Mouse (Mus musculus): ENCODE data around the gene Borcs6. TPM values are rescaled to one million over a fixed set of nuclear protein-coding genes. Genes with fewer than 3 reads are reported as not detected.

Borcs6 gene
- total and polyA plus RNA-seq, 2 experiments from 2014 or later = 20.9 to 32.8 TPM

DNA sequence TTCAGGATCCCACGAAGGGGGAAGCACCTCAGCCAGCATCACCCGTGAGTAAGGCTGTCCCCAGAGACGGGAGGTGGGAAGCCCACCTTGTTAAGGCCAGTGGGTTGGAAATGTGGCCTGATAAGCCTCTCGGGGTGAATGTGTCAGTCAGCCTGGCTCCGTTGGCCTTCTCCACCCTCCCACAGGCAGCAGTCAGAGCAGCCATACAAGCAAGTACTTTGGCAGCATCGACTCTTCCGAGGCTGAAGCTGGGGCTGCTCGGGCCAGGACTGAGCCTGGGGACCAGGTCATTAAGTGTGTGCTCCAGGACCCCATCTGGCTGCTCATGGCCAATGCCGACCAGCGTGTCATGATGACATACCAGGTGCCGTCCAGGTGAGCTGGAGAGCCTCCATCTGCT is 48.2 kb downstream of the Borcs6 start:
- 88% methylated on average over 11 of the region's 11 CpGs for WGBS
- no peak for TF ChIP-seq CTCF (IDR thresholded peaks at IDR 0.05; ENCODE audit: low read depth)

GRCm38 (mm10) chr11:69108223-69108622 is 48.7 kb downstream of the Borcs6 start:
- Histone ChIP-seq H3K36me3 (ENCODE audit: insufficient read depth) (peaks cover 60% of the 10 kb centered on the region), H3K27me3 (ENCODE audit: insufficient read depth, low read length) (no peaks in the 10 kb centered on the region; the same call in 1 of the 2 replicates), H3K9ac (no peak overlapping the region), H3K4me2 (ENCODE audit: low read depth) (no peak overlapping the region), H3K27ac (ENCODE audit: low read depth, low read length) (no peak overlapping the region), H3K4me3 (ENCODE audit: low read depth, low read length) (no peak overlapping the region), H3K4me1 (ENCODE audit: insufficient read depth) (no peaks in the 10 kb centered on the region), H3K9me3 (ENCODE audit: low read length) (no peaks in the 10 kb centered on the region)
- ATAC-seq (no peak), DNase-seq (no peak)
- WGBS = 93% methylated on average over 9 of the region's 9 CpGs
- TF ChIP-seq CTCF (IDR thresholded peaks at IDR 0.05; ENCODE audit: low read depth) = no peak

More for the DNA sequence above, 48.2 kb downstream of the Borcs6 start:
- Histone ChIP-seq H3K27ac (ENCODE audit: low read depth, low read length) (no peak overlapping the region), H3K4me3 (ENCODE audit: low read depth, low read length) (no peak overlapping the region), H3K27me3 (ENCODE audit: insufficient read depth, low read length) (no peaks in the 10 kb centered on the region; the same call in 1 of the 2 replicates), H3K4me1 (ENCODE audit: insufficient read depth) (no peaks in the 10 kb centered on the region), H3K9me3 (ENCODE audit: low read length) (no peaks in the 10 kb centered on the region), H3K4me2 (ENCODE audit: low read depth) (no peak overlapping the region), H3K9ac (no peak overlapping the region), H3K36me3 (ENCODE audit: insufficient read depth) (peaks cover 66% of the 10 kb centered on the region)
- ATAC-seq (no peak), DNase-seq (no peak)

DNA sequence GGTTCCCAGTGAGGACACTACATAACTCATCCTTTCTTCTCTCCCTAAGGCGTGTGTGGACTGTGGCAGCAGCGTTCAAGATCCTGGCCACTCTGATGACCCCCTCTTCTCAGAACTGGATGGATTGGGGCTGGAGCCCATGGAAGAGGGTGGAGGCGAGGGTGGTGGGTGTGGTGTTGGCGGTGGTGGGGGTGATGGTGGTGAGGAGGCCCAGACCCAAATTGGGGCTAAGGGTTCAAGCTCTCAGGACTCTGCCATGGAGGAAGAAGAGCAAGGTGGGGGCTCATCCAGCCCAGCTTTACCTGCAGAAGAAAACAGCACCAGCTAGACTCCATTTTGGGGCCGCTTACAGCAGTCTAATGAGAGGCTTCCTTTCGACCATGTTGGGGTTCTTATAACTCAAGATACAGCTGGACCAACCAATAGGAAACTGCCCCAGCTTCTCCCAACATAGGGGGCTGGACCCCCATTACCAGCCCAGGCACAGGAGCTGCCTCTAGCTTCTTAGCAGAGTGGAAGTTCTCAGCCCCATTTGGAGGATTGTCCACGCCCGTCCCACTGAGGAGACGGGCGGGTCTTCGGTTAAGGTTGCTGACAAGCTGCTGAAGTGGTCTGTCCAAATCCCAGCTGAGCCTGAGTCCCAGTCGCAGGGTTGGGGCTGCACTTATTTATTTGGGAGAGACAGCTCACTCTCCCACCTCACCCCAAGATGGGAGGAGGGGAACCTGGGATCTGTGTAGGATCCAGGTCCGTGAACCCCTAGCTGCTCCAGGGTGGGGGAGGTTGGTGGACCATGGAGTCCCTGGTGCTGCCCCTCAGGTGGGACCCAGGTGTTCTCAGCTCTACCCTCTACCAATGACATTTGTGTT is 49.7 kb downstream of the Borcs6 start:
- Histone ChIP-seq H3K4me1 (ENCODE audit: insufficient read depth) (no peaks in the 10 kb centered on the region), H3K4me2 (ENCODE audit: low read depth) (no peak overlapping the region), H3K4me3 (ENCODE audit: low read depth, low read length) (no peak overlapping the region), H3K9me3 (ENCODE audit: low read length) (no peaks in the 10 kb centered on the region), H3K36me3 (ENCODE audit: insufficient read depth) (peaks cover 50% of the 10 kb centered on the region), H3K9ac (no peak overlapping the region), H3K27me3 (ENCODE audit: insufficient read depth, low read length) (no peaks in the 10 kb centered on the region; the same call in 1 of the 2 replicates), H3K27ac (ENCODE audit: low read depth, low read length) (no peak overlapping the region)
- DNase-seq (no peak), ATAC-seq (no peak)
- 85% methylated on average over 13 of the region's 13 CpGs for WGBS
- no peak for TF ChIP-seq CTCF (IDR thresholded peaks at IDR 0.05; ENCODE audit: low read depth)

GRCm38 (mm10) chr11:69110319-69111046 is 51.0 kb downstream of the Borcs6 start:
- TF ChIP-seq CTCF (IDR thresholded peaks at IDR 0.05; ENCODE audit: low read depth) = no peak
- Histone ChIP-seq H3K4me1 (ENCODE audit: insufficient read depth) (no peaks in the 10 kb centered on the region), H3K9me3 (ENCODE audit: low read length) (no peaks in the 10 kb centered on the region), H3K4me3 (ENCODE audit: low read depth, low read length) (peak overlapping the region; percentile 43), H3K4me2 (ENCODE audit: low read depth) (peak overlapping the region; percentile 51), H3K36me3 (ENCODE audit: insufficient read depth) (peaks cover 38% of the 10 kb centered on the region), H3K27me3 (ENCODE audit: insufficient read depth, low read length) (no peaks in the 10 kb centered on the region; the same call in 1 of the 2 replicates), H3K27ac (ENCODE audit: low read depth, low read length) (peak overlapping the region; percentile 55; the same call in 1 of the 2 replicates), H3K9ac (peak overlapping the region; percentile 26)
- ATAC-seq (peak; percentile 75), DNase-seq (peak; percentile 95)
- WGBS = 1% methylated on average over 30 of the region's 30 CpGs

Other genes with a start within 250 kb of the Borcs6 start
- gene Ndel1, start 187.9 kb upstream of the Borcs6 start, total RNA-seq (2014; rRNA removed) = 87.7 and 91.7 TPM in 2 replicates
- gene Ndel1, start 187.9 kb upstream of the Borcs6 start, polyA plus RNA-seq (2015; fragmentation: Nextera tagmentation; extraction: Ambion mirVana) = 111 and 113 TPM in 2 replicates
- gene Rnf222, start 171.2 kb upstream of the Borcs6 start, total RNA-seq (2014; rRNA removed) = 0.24 TPM in 1 of 2 replicates, not detected in the other
- not detected in 2 replicates for gene Rnf222, start 171.2 kb upstream of the Borcs6 start, polyA plus RNA-seq (2015; fragmentation: Nextera tagmentation; extraction: Ambion mirVana)
- 1,229 and 1,850 TPM in 2 replicates for gene Rpl26, start 158.1 kb upstream of the Borcs6 start, total RNA-seq (2014; rRNA removed)
- gene Rpl26, start 158.1 kb upstream of the Borcs6 start, polyA plus RNA-seq (2015; fragmentation: Nextera tagmentation; extraction: Ambion mirVana) = 585 and 820 TPM in 2 replicates
- 0.77 and 2.0 TPM in 2 replicates for gene Odf4, start 132.6 kb upstream of the Borcs6 start, total RNA-seq (2014; rRNA removed)
- gene Odf4, start 132.6 kb upstream of the Borcs6 start, polyA plus RNA-seq (2015; fragmentation: Nextera tagmentation; extraction: Ambion mirVana) = 0.42 TPM in 1 of 2 replicates, not detected in the other
- 12.0 and 13.8 TPM in 2 replicates for gene Arhgef15, start 102.2 kb upstream of the Borcs6 start, total RNA-seq (2014; rRNA removed)
- gene Arhgef15, start 102.2 kb upstream of the Borcs6 start, polyA plus RNA-seq (2015; fragmentation: Nextera tagmentation; extraction: Ambion mirVana) = 9.6 and 17.8 TPM in 2 replicates
- gene Slc25a35, start 91.6 kb upstream of the Borcs6 start, total RNA-seq (2014; rRNA removed) = 1.3 and 1.4 TPM in 2 replicates
- 1.3 and 1.4 TPM in 2 replicates for gene Slc25a35, start 91.6 kb upstream of the Borcs6 start, polyA plus RNA-seq (2015; fragmentation: Nextera tagmentation; extraction: Ambion mirVana)
- gene Rangrf, start 84.5 kb upstream of the Borcs6 start, total RNA-seq (2014; rRNA removed) = 21.7 and 28.9 TPM in 2 replicates
- 23.7 and 25.6 TPM in 2 replicates for gene Rangrf, start 84.5 kb upstream of the Borcs6 start, polyA plus RNA-seq (2015; fragmentation: Nextera tagmentation; extraction: Ambion mirVana)
- 22.9 and 29.7 TPM in 2 replicates for gene Pfas, start 51.3 kb upstream of the Borcs6 start, total RNA-seq (2014; rRNA removed)
- 9.8 and 14.2 TPM in 2 replicates for gene Pfas, start 51.3 kb upstream of the Borcs6 start, polyA plus RNA-seq (2015; fragmentation: Nextera tagmentation; extraction: Ambion mirVana)
- 51.0 and 63.6 TPM in 2 replicates for gene Ctc1, start 43.8 kb upstream of the Borcs6 start, total RNA-seq (2014; rRNA removed)
- gene Ctc1, start 43.8 kb upstream of the Borcs6 start, polyA plus RNA-seq (2015; fragmentation: Nextera tagmentation; extraction: Ambion mirVana) = 41.0 and 47.1 TPM in 2 replicates
- 8.5 and 12.5 TPM in 2 replicates for gene Aurkb, start 14.1 kb upstream of the Borcs6 start, total RNA-seq (2014; rRNA removed)
- gene Aurkb, start 14.1 kb upstream of the Borcs6 start, polyA plus RNA-seq (2015; fragmentation: Nextera tagmentation; extraction: Ambion mirVana) = 11.5 and 13.9 TPM in 2 replicates
- 32.7 and 45.6 TPM in 2 replicates for gene Tmem107, start 11.1 kb downstream of the Borcs6 start, total RNA-seq (2014; rRNA removed)
- 35.3 and 41.7 TPM in 2 replicates for gene Tmem107, start 11.1 kb downstream of the Borcs6 start, polyA plus RNA-seq (2015; fragmentation: Nextera tagmentation; extraction: Ambion mirVana)
- 76.8 and 104 TPM in 2 replicates for gene Vamp2, start 28.8 kb downstream of the Borcs6 start, total RNA-seq (2014; rRNA removed)
- gene Vamp2, start 28.8 kb downstream of the Borcs6 start, polyA plus RNA-seq (2015; fragmentation: Nextera tagmentation; extraction: Ambion mirVana) = 500 and 554 TPM in 2 replicates
- 16.5 and 38.3 TPM in 2 replicates for gene Per1, start 35.5 kb downstream of the Borcs6 start, total RNA-seq (2014; rRNA removed)
- 15.2 and 16.7 TPM in 2 replicates for gene Per1, start 35.5 kb downstream of the Borcs6 start, polyA plus RNA-seq (2015; fragmentation: Nextera tagmentation; extraction: Ambion mirVana)
- gene Hes7, start 60.7 kb downstream of the Borcs6 start, total RNA-seq (2014; rRNA removed) = 1.2 and 1.6 TPM in 2 replicates
- gene Hes7, start 60.7 kb downstream of the Borcs6 start, polyA plus RNA-seq (2015; fragmentation: Nextera tagmentation; extraction: Ambion mirVana) = 1.1 and 1.3 TPM in 2 replicates
- 0.23 and 0.62 TPM in 2 replicates for gene 9130213A22Rik, start 62.9 kb downstream of the Borcs6 start, total RNA-seq (2014; rRNA removed)
- gene 9130213A22Rik, start 62.9 kb downstream of the Borcs6 start, polyA plus RNA-seq (2015; fragmentation: Nextera tagmentation; extraction: Ambion mirVana) = 0.58 and 0.69 TPM in 2 replicates
- 10.0 and 11.6 TPM in 2 replicates for gene Aloxe3, start 66.2 kb downstream of the Borcs6 start, total RNA-seq (2014; rRNA removed)
- 8.5 and 14.9 TPM in 2 replicates for gene Aloxe3, start 66.2 kb downstream of the Borcs6 start, polyA plus RNA-seq (2015; fragmentation: Nextera tagmentation; extraction: Ambion mirVana)
- 0.19 and 0.38 TPM in 2 replicates for gene Alox12b, start 97.3 kb downstream of the Borcs6 start, total RNA-seq (2014; rRNA removed)
- gene Alox12b, start 97.3 kb downstream of the Borcs6 start, polyA plus RNA-seq (2015; fragmentation: Nextera tagmentation; extraction: Ambion mirVana) = 0.15 and 0.46 TPM in 2 replicates
- gene Alox8, start 138.1 kb downstream of the Borcs6 start, total RNA-seq (2014; rRNA removed) = 1.2 and 1.7 TPM in 2 replicates
- gene Alox8, start 138.1 kb downstream of the Borcs6 start, polyA plus RNA-seq (2015; fragmentation: Nextera tagmentation; extraction: Ambion mirVana) = 0.34 and 0.54 TPM in 2 replicates
- 0.67 and 0.77 TPM in 2 replicates for gene Gucy2e, start 177.3 kb downstream of the Borcs6 start, total RNA-seq (2014; rRNA removed)
- 0.60 and 0.85 TPM in 2 replicates for gene Gucy2e, start 177.3 kb downstream of the Borcs6 start, polyA plus RNA-seq (2015; fragmentation: Nextera tagmentation; extraction: Ambion mirVana)